Mouse (Mus musculus) kidney, embryonic 14.5 days (tissue): ENCODE data around the gene Ifitm6. TPM values are rescaled to one million over a fixed set of nuclear protein-coding genes. Genes with fewer than 3 reads are reported as not detected.
"Not testable (repeated sequence)": the region's sequence is repeated elsewhere in the genome, so short reads cannot be mapped to it uniquely, and the experiment has no call there.

ENCODE experiments used
- ATAC-seq: fragments of 200-750 bp; cut with Nextera tagmentation; 2 replicates; pipeline ENCODE4 v1.8.0; 2017; ENCODE audit warnings: moderate number of reproducible peaks, mild to moderate bottlenecking, moderate TSS enrichment, moderate library complexity; ENCODE audit not compliant: low FRiP score, low TSS enrichment
- H3K27ac ChIP-seq: fragments of 300-500 bp; sonication (generic); 2 replicates; pipeline ENCODE4 v1.5.1; 2014; ENCODE audit warnings: low read depth, mild to moderate bottlenecking, low read length, moderate library complexity, mixed read lengths
- H3K27me3 ChIP-seq: fragments of 300-500 bp; sonication (generic); 2 replicates; pipeline ENCODE4 v1.6.1; 2014; ENCODE audit warnings: mild to moderate bottlenecking, low read length; ENCODE audit not compliant: control insufficient read depth, insufficient read depth
- H3K36me3 ChIP-seq: fragments of 300-500 bp; sonication (generic); 2 replicates; pipeline ENCODE4 v1.6.1; 2014; ENCODE audit warnings: low read length, mixed read lengths; ENCODE audit not compliant: control insufficient read depth, insufficient read depth
- H3K4me1 ChIP-seq: fragments of 300-500 bp; sonication (generic); 2 replicates; pipeline ENCODE4 v1.6.1; 2014; ENCODE audit warnings: low read length, mixed read lengths; ENCODE audit not compliant: control insufficient read depth, insufficient read depth
- H3K4me2 ChIP-seq: fragments of 300-500 bp; sonication (generic); replicated peaks from 2 replicates; pipeline ENCODE4 v1.6.1; 2014; ENCODE audit warnings: low read depth, mild to moderate bottlenecking, low read length
- H3K4me3 ChIP-seq: fragments of 300-500 bp; sonication (generic); 2 replicates; pipeline ENCODE4 v1.5.1; 2014; ENCODE audit warnings: mild to moderate bottlenecking, low read length
- H3K9ac ChIP-seq: fragments of 300-500 bp; sonication (generic); 2 replicates; pipeline ENCODE4 v1.6.1; 2014; ENCODE audit warnings: low read depth, mild to moderate bottlenecking, low read length, moderate library complexity
- H3K9me3 ChIP-seq: fragments of 300-500 bp; sonication (generic); 2 replicates; pipeline ENCODE4 v1.6.1; 2016; ENCODE audit warnings: low read length; ENCODE audit not compliant: control insufficient read depth
- WGBS: fragments of 180-500 bp; shearing (Covaris S2); extraction: QIAGEN DNeasy Blood & Tissue Kit; methylation state at CpG from one replicate; pipeline ENCODE4 v1.1.7; 2014; 5-methylcytosine and 5-hydroxymethylcytosine counted together
- polyA plus RNA-seq: library from polyadenylated mRNA; unstranded; fragments of >200 nt; fragmentation: Nextera tagmentation; extraction: Ambion mirVana; gene quantifications from 2 replicates; pipeline ENCODE4 v1.2.1, GENCODE M21; 2014

Ifitm6 gene
- polyA plus RNA-seq, 1 experiment from 2014 or later: 1.6 TPM

DNA sequence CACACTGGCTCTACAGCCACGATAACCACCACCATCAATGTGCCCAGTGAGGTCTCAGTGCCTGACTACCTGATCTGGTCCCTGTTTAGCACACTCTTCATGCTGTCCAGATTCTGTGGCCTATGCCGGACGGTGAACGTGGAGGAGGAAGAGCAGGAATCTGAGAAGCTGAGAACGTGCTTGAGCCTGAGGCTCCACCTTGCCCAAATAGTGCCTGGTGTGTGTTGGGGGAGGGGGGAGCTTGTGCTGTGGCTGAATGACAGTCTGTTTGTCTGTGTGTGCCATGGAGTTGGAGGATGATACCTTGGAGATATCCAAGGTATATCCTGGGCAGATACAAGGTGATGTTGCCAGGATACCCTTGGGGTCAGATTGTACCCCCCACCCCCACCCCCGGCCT, 27.5 kb downstream of the Ifitm6 start:
- Histone ChIP-seq H3K4me1 (no peaks in the 10 kb centered on the region), H3K4me2 (no peak overlapping the region), H3K4me3 (no peak overlapping the region), H3K9ac (no peak overlapping the region), H3K36me3 (no peaks in the 10 kb centered on the region), H3K27me3 (no peaks in the 10 kb centered on the region), H3K27ac (no peak overlapping the region), H3K9me3 (no peaks in the 10 kb centered on the region)
- no peak for ATAC-seq
- WGBS: 42% methylated on average over 6 of the region's 6 CpGs

DNA sequence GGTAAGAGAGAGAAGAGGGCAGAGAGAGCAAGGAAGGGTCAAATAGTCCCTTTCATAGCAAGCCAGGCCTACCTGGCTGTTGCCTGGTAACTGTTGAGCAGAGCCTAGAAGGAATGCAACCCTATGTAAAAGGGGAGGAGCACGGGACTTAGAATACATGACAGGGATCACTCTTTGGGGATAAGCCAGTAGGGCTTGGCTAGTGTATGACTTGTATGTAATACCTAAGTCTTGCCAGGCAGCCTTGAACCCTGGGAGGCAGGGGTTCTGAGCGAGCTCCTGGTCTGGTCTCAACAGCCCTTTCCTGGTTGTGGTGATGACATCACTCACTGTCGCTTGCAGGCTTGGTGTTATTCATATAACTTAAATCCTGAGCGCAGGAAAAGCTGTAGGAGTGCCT, 28.7 kb downstream of the Ifitm6 start:
- ATAC-seq: no peak
- H3K9ac ChIP-seq: no peak overlapping the region
- no peaks in the 10 kb centered on the region for H3K36me3 ChIP-seq
- H3K27me3 ChIP-seq: no peaks in the 10 kb centered on the region
- no peaks in the 10 kb centered on the region for H3K9me3 ChIP-seq
- no peak overlapping the region for H3K4me2 ChIP-seq
- H3K4me3 ChIP-seq: no peak overlapping the region
- no peaks in the 10 kb centered on the region for H3K4me1 ChIP-seq
- no peak overlapping the region for H3K27ac ChIP-seq
- 86% methylated on average over 4 of the region's 4 CpGs for WGBS

DNA sequence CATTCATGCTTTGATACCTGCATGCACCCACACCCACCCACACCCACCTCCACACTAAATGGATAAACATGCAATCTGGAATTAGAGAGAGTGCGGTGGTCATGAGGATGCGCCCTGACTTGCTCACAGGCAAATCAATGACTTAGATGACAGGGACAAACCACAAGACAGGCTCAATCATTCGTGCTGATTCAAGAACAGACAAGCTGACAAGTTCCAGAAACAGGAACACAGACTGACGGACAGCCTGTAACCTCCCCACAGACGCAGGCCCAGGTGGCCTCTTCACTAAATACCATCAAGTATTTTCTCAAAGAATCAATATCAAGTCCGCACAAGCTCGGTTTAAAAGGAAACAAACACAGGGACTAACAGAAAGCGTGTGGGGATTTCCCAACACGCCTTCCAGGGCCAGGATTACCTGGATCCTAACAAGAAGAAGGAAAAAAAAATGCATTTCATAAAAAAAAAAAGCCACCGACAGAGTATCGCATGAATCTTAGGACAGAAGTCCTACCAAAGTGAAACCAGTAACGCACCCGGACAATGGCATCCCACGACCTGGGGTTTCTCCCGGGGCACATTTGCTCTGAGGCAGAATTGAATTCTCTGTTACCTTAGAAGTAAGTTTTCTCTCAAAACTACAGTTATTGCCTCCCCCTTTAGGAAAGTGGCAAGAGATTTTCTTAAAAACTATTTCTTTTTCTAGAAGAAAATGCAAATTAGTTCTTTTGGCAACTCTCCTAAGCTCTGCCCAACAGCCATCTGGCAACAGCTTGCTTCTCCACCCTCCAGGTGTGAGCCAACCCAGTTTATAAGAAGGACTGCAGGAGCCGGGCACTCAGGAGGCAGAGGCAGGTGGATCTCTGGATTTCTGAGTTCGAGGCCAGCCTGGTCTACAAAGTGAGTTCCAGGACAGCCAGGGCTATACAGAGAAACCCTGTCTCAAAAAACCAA, 30.3 kb downstream of the Ifitm6 start:
- no peak for ATAC-seq
- Histone ChIP-seq H3K27me3 (no peaks in the 10 kb centered on the region), H3K27ac (no peak overlapping the region), H3K4me1 (no peaks in the 10 kb centered on the region), H3K4me3 (no peak overlapping the region), H3K4me2 (no peak overlapping the region), H3K36me3 (no peaks in the 10 kb centered on the region), H3K9ac (no peak overlapping the region), H3K9me3 (no peaks in the 10 kb centered on the region)
- 88% methylated on average over 17 of the region's 17 CpGs for WGBS

GRCm38 (mm10) chr7:140982971-140983370, 34.8 kb downstream of the Ifitm6 start:
- no peak for ATAC-seq
- H3K27ac ChIP-seq: no peak overlapping the region
- WGBS: 92% methylated on average over 7 of the region's 7 CpGs
- H3K4me2 ChIP-seq: no peak overlapping the region
- no peaks in the 10 kb centered on the region for H3K9me3 ChIP-seq
- H3K4me3 ChIP-seq: no peak overlapping the region
- no peak overlapping the region for H3K9ac ChIP-seq
- H3K36me3 ChIP-seq: no peaks in the 10 kb centered on the region
- no peaks in the 10 kb centered on the region for H3K27me3 ChIP-seq
- H3K4me1 ChIP-seq: no peaks in the 10 kb centered on the region

- no peak for ATAC-seq
- Histone ChIP-seq H3K4me3 (no peak overlapping the region), H3K27ac (no peak overlapping the region), H3K4me1 (no peaks in the 10 kb centered on the region), H3K4me2 (no peak overlapping the region), H3K27me3 (no peaks in the 10 kb centered on the region), H3K36me3 (no peaks in the 10 kb centered on the region), H3K9ac (no peak overlapping the region), H3K9me3 (no peaks in the 10 kb centered on the region)
- WGBS: 92% methylated on average over 8 of the region's 8 CpGs
These were observed 36.0 kb downstream of the Ifitm6 start for GRCm38 (mm10) chr7:140981704-140982103.

GRCm38 (mm10) chr7:140976720-140977119, 41.0 kb downstream of the Ifitm6 start:
- not testable (repeated sequence) for H3K27me3 ChIP-seq, H3K4me2 ChIP-seq, ATAC-seq, H3K27ac ChIP-seq, H3K9me3 ChIP-seq, H3K36me3 ChIP-seq, H3K4me3 ChIP-seq, H3K9ac ChIP-seq
- 88% methylated on average over 9 of the region's 9 CpGs for WGBS
- H3K4me1 ChIP-seq: peaks cover 10% of the 10 kb centered on the region; the same call in 1 of the 2 replicates

DNA sequence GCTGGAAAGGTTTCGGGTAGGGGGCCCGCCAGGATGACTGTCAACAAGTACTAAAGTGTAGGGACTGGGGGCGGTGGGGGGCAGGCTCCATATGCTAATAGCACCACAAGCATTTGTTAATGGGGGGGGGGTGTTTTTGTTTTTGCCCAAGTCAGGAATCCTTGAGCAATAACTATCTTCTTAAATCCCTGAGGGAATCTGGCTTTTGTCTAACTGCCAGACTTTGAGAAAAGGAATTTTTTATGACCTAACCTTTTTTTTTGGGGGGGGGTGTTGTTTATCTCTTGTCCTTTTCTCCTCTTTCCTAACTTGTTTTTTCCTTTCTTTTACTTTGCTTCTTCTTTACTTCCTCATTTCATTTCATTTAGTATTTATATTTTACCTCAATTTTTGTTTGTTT, 42.3 kb downstream of the Ifitm6 start:
- H3K4me1 ChIP-seq: peaks cover 10% of the 10 kb centered on the region; the same call in 1 of the 2 replicates
- no peak overlapping the region for H3K4me3 ChIP-seq
- H3K36me3 ChIP-seq: no peaks in the 10 kb centered on the region
- no peak overlapping the region for H3K9ac ChIP-seq
- no peaks in the 10 kb centered on the region for H3K27me3 ChIP-seq
- 33% methylated on average over 3 of the region's 3 CpGs for WGBS
- no peaks in the 10 kb centered on the region for H3K9me3 ChIP-seq
- ATAC-seq: no peak
- H3K27ac ChIP-seq: no peak overlapping the region
- H3K4me2 ChIP-seq: no peak overlapping the region

- 28% methylated on average over 9 of the region's 9 CpGs for WGBS
- Histone ChIP-seq H3K27me3 (no peaks in the 10 kb centered on the region), H3K9ac (no peak overlapping the region), H3K4me3 (no peak overlapping the region), H3K9me3 (no peaks in the 10 kb centered on the region), H3K36me3 (no peaks in the 10 kb centered on the region), H3K27ac (no peak overlapping the region), H3K4me2 (no peak overlapping the region), H3K4me1 (peaks cover 10% of the 10 kb centered on the region; the same call in 1 of the 2 replicates)
- ATAC-seq: no peak
These were observed 42.8 kb downstream of the Ifitm6 start for GRCm38 (mm10) chr7:140974940-140975339.

DNA sequence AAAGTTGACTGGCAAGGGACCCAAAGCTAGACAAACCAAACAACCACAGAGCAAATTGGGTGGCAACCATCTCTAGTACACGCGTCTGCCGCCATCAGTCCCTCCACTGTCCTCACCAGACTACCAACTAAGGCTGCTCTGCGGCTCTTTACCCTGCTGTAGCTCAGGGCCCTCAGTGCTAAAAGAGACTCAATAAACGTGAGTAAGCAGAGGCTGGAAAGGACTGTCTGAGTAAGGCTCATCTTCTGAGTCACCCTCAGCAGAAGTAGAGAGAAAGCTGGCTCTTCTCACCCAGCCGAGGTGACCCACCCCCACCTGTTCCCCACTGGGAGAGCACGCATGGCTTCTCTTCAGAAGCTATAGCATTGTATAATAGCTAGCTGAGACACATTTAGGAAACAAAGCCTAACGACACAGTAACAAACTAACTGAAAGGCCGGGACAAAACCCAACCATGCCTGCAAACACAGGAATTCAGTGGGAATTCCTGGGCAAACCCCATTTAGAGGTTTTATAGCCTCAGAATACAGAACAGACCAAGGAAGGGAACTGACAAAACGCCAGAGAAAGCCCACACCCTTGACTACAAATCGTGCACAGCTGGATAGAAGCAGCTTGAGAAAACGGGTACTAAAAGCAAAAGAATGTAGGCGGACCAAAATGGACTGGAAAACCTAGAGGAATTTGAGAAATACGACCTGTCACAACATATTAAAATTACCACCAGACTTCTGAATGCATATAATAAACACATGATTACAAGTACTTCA, 44.1 kb downstream of the Ifitm6 start:
- H3K9ac ChIP-seq: no peak overlapping the region
- H3K27me3 ChIP-seq: no peaks in the 10 kb centered on the region
- ATAC-seq: no peak
- H3K4me3 ChIP-seq: no peak overlapping the region
- H3K4me2 ChIP-seq: no peak overlapping the region
- H3K27ac ChIP-seq: no peak overlapping the region
- no peaks in the 10 kb centered on the region for H3K9me3 ChIP-seq
- no peaks in the 10 kb centered on the region for H3K36me3 ChIP-seq
- peaks cover 10% of the 10 kb centered on the region; the same call in 1 of the 2 replicates for H3K4me1 ChIP-seq
- 36% methylated on average over 14 of the region's 14 CpGs for WGBS
